Mouse (Mus musculus) heart, adult 2 months (tissue): ENCODE measurements around the gene Plb1.

Experiments
- CTCF ChIP-seq: fragments of 200-600 bp; IDR thresholded peaks from 2 replicates; pipeline ENCODE4 v1.8.1; 2022; ENCODE audit warnings: antibody characterized with exemption, mild to moderate bottlenecking, moderate library complexity
- EP300 ChIP-seq: fragments of 200-500 bp; IDR thresholded peaks from 2 replicates; pipeline ENCODE4 v1.6.1; 2011; ENCODE audit warnings: low read depth, low read length, control low read depth; ENCODE audit not compliant: insufficient read depth

- TF ChIP-seq CTCF = no peak
- no peak for TF ChIP-seq EP300
These were observed 36.5 kb upstream of the Plb1 start for GRCm38 (mm10) chr5:32195857-32196609.
